Mouse (Mus musculus): Measurements from ENCODE around the gene Cdkl4. TPM values are rescaled to one million over a fixed set of nuclear protein-coding genes. Genes with fewer than 3 reads are reported as not detected.

The Cdkl4 gene
- polyA plus RNA-seq, 1 experiment from 2014 or later, result 4.7 TPM

DNA sequence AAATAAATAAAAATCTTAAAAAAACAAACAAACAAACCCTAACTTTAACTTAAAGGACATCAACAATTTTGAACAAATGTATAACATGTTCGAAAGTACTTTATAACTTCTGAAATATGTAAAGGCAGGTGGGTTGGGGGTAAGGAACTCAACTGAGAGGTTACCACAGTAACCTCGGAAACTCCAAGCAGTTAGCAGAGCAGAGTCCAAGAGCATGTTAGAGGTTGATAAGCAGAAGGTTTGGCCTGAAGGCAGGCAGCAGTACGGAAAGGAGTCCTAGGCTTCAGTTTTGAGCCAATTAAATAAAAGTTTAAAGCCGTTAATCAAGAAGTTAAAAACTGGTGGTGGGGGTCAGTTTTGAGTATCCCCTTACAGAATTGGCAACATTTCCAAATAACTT is 101.1 kb downstream of the Cdkl4 start:
- H3K9ac ChIP-seq, result no peak overlapping the region
- ATAC-seq (ENCODE audit: insufficient number of reproducible peaks, low FRiP score, low TSS enrichment, low read depth), result no peak
- H3K36me3 ChIP-seq, result peaks cover 6% of the 10 kb centered on the region; the same call in 1 of the 2 replicates
- 88% methylated on average over 4 of the region's 4 CpGs for WGBS
- no peaks in the 10 kb centered on the region for H3K9me3 ChIP-seq (replicated peaks)
- no peak overlapping the region for H3K4me2 ChIP-seq (replicated peaks)
- H3K4me3 ChIP-seq (replicated peaks), result no peak overlapping the region
- peaks cover 22% of the 10 kb centered on the region for H3K4me1 ChIP-seq
- H3K27ac ChIP-seq (replicated peaks), result no peak overlapping the region
- H3K27me3 ChIP-seq, result no peaks in the 10 kb centered on the region

Other genes starting within 250 kb of the Cdkl4 start
- gene Gm10190, start 204.3 kb downstream of the Cdkl4 start, polyA plus RNA-seq (2015; fragmentation: Nextera tagmentation; extraction: Ambion mirVana), result 1.2 and 2.8 TPM in 2 replicates
- 4.6 and 4.7 TPM in 2 replicates for gene Sos1, start 97.4 kb downstream of the Cdkl4 start, polyA plus RNA-seq (2015; fragmentation: Nextera tagmentation; extraction: Ambion mirVana)
- 23.6 and 23.9 TPM in 2 replicates for gene Map4k3, start 150.7 kb upstream of the Cdkl4 start, polyA plus RNA-seq (2015; fragmentation: Nextera tagmentation; extraction: Ambion mirVana)

Measured in embryonic facial prominence, embryonic 15.5 days (tissue).